Mouse (Mus musculus) midbrain, embryonic 15.5 days (tissue): ENCODE data around the gene Mbd6. TPM values are rescaled to one million over a fixed set of nuclear protein-coding genes. Genes with fewer than 3 reads are reported as not detected.
A peak's percentile ranks its signal among the peaks of the same experiment; 100 is the strongest.

ENCODE experiments used
- ATAC-seq: fragments of 200-750 bp; cut with Nextera tagmentation; replicated peaks from 2 replicates; pipeline ENCODE4 v1.8.0; 2017; ENCODE audit warnings: moderate TSS enrichment
- H3K27ac ChIP-seq: fragments of 300-500 bp; sonication (generic); 2 replicates; pipeline ENCODE4 v1.5.1; 2015; ENCODE audit warnings: mild to moderate bottlenecking, inconsistent platforms
- H3K27me3 ChIP-seq: fragments of 300-500 bp; sonication (generic); replicated peaks from 2 replicates; pipeline ENCODE4 v1.6.1; 2015; ENCODE audit warnings: inconsistent platforms
- H3K36me3 ChIP-seq: fragments of 300-500 bp; sonication (generic); replicated peaks from 2 replicates; pipeline ENCODE4 v1.6.1; 2015; ENCODE audit warnings: inconsistent platforms
- H3K4me1 ChIP-seq: fragments of 300-500 bp; sonication (generic); 2 replicates; pipeline ENCODE4 v1.6.1; 2015; ENCODE audit warnings: inconsistent platforms
- H3K4me2 ChIP-seq: fragments of 300-500 bp; sonication (generic); 2 replicates; pipeline ENCODE4 v1.6.1; 2015; ENCODE audit warnings: inconsistent platforms, mild to moderate bottlenecking, moderate library complexity
- H3K4me3 ChIP-seq: fragments of 300-500 bp; sonication (generic); 2 replicates; pipeline ENCODE4 v1.5.1; 2015; ENCODE audit warnings: mild to moderate bottlenecking, inconsistent platforms
- H3K9ac ChIP-seq: fragments of 300-500 bp; sonication (generic); 2 replicates; pipeline ENCODE4 v1.6.1; 2015; ENCODE audit warnings: mild to moderate bottlenecking, inconsistent platforms
- H3K9me3 ChIP-seq: fragments of 300-500 bp; sonication (generic); 2 replicates; pipeline ENCODE4 v1.6.1; 2016; ENCODE audit warnings: inconsistent platforms
- WGBS: fragments of 180-500 bp; shearing (Covaris S2); methylation state at CpG from one replicate; pipeline ENCODE4 v1.1.7; 2015; ENCODE audit warnings: mixed read lengths; 5-methylcytosine and 5-hydroxymethylcytosine counted together
- polyA plus RNA-seq: library from polyadenylated mRNA; unstranded; fragments of >200 nt; fragmentation: Nextera tagmentation; extraction: Ambion mirVana; gene quantifications from 2 replicates; pipeline ENCODE4 v1.2.1, GENCODE M21; 2015

The Mbd6 gene
- polyA plus RNA-seq, 1 experiment from 2014 or later = 18.8 TPM

GRCm38 (mm10) chr10:127284724-127285500, 3.9 kb downstream of the Mbd6 start:
- no peak overlapping the region for H3K4me3 ChIP-seq
- 72% methylated on average over 9 of the region's 11 CpGs for WGBS
- H3K4me2 ChIP-seq = no peak overlapping the region
- H3K9me3 ChIP-seq = no peaks in the 10 kb centered on the region
- peaks cover 34% of the 10 kb centered on the region for H3K36me3 ChIP-seq
- no peak overlapping the region for H3K27ac ChIP-seq
- H3K4me1 ChIP-seq = peaks cover 48% of the 10 kb centered on the region
- ATAC-seq = no peak
- no peak overlapping the region for H3K9ac ChIP-seq
- H3K27me3 ChIP-seq = no peaks in the 10 kb centered on the region

- H3K36me3 ChIP-seq = peaks cover 34% of the 10 kb centered on the region
- H3K4me3 ChIP-seq = no peak overlapping the region
- H3K27me3 ChIP-seq = no peaks in the 10 kb centered on the region
- H3K4me2 ChIP-seq = no peak overlapping the region
- H3K27ac ChIP-seq = no peak overlapping the region
- no peak overlapping the region for H3K9ac ChIP-seq
- no peak for ATAC-seq
- WGBS = 93% methylated on average over 7 of the region's 7 CpGs
- peaks cover 40% of the 10 kb centered on the region for H3K4me1 ChIP-seq
- no peaks in the 10 kb centered on the region for H3K9me3 ChIP-seq
Observed at GRCm38 (mm10) chr10:127284105-127284622, 4.7 kb downstream of the Mbd6 start.

GRCm38 (mm10) chr10:127282620-127283215, 6.1 kb downstream of the Mbd6 start:
- H3K9me3 ChIP-seq = no peaks in the 10 kb centered on the region
- H3K27ac ChIP-seq = no peak overlapping the region
- WGBS = 88% methylated on average over 13 of the region's 13 CpGs
- H3K4me3 ChIP-seq = no peak overlapping the region
- no peak overlapping the region for H3K9ac ChIP-seq
- peaks cover 42% of the 10 kb centered on the region for H3K36me3 ChIP-seq
- no peak for ATAC-seq
- no peak overlapping the region for H3K4me2 ChIP-seq
- H3K27me3 ChIP-seq = no peaks in the 10 kb centered on the region
- peaks cover 33% of the 10 kb centered on the region for H3K4me1 ChIP-seq

DNA sequence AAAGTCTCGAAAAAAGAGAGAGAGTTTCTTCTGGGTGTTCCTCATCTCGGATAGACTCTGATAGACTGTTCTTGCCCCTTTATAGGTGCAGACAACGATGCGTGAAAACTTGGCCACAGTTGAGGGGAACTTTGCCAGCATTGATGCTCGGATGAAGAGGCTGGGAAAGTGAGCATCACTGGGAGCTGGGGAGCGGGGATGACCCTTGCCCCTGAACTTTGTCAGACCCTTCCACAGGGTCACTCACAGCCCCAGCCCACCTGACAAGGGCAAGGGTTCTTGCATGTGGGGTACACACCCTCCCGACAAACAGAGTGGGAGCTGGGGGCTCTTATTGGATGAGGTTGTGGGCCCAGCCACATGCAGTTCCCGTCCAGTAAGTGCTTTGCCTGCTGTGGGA, 7.5 kb downstream of the Mbd6 start:
- WGBS = 87% methylated on average over 8 of the region's 8 CpGs
- Histone ChIP-seq H3K9ac (no peak overlapping the region), H3K27ac (no peak overlapping the region), H3K36me3 (peaks cover 55% of the 10 kb centered on the region), H3K4me1 (peaks cover 19% of the 10 kb centered on the region), H3K4me3 (no peak overlapping the region), H3K4me2 (no peak overlapping the region), H3K27me3 (no peaks in the 10 kb centered on the region), H3K9me3 (no peaks in the 10 kb centered on the region)
- ATAC-seq = no peak

GRCm38 (mm10) chr10:127279730-127280129, 9.1 kb downstream of the Mbd6 start:
- Histone ChIP-seq H3K27ac (no peak overlapping the region), H3K27me3 (no peaks in the 10 kb centered on the region), H3K4me2 (no peak overlapping the region), H3K4me1 (peaks cover 3% of the 10 kb centered on the region; the same call in 1 of the 2 replicates), H3K9ac (no peak overlapping the region), H3K9me3 (no peaks in the 10 kb centered on the region), H3K4me3 (no peak overlapping the region), H3K36me3 (peaks cover 68% of the 10 kb centered on the region)
- 91% methylated on average over 2 of the region's 2 CpGs for WGBS
- ATAC-seq = no peak

- Histone ChIP-seq H3K27ac (no peak overlapping the region), H3K4me3 (no peak overlapping the region), H3K36me3 (peaks cover 39% of the 10 kb centered on the region), H3K4me2 (no peak overlapping the region), H3K9me3 (no peaks in the 10 kb centered on the region), H3K9ac (no peak overlapping the region), H3K27me3 (no peaks in the 10 kb centered on the region), H3K4me1 (peaks cover 6% of the 10 kb centered on the region)
- ATAC-seq = no peak
- 91% methylated on average over 11 of the region's 11 CpGs for WGBS
Observed at GRCm38 (mm10) chr10:127274261-127275022, 14.4 kb downstream of the Mbd6 start.

GRCm38 (mm10) chr10:127272371-127272770, 16.4 kb downstream of the Mbd6 start:
- H3K27ac ChIP-seq = no peak overlapping the region
- ATAC-seq = no peak
- 85% methylated on average over 5 of the region's 5 CpGs for WGBS
- no peaks in the 10 kb centered on the region for H3K27me3 ChIP-seq
- H3K4me3 ChIP-seq = no peak overlapping the region
- H3K9me3 ChIP-seq = no peaks in the 10 kb centered on the region
- H3K36me3 ChIP-seq = peaks cover 28% of the 10 kb centered on the region
- H3K4me1 ChIP-seq = peaks cover 27% of the 10 kb centered on the region
- H3K4me2 ChIP-seq = no peak overlapping the region
- H3K9ac ChIP-seq = no peak overlapping the region

DNA sequence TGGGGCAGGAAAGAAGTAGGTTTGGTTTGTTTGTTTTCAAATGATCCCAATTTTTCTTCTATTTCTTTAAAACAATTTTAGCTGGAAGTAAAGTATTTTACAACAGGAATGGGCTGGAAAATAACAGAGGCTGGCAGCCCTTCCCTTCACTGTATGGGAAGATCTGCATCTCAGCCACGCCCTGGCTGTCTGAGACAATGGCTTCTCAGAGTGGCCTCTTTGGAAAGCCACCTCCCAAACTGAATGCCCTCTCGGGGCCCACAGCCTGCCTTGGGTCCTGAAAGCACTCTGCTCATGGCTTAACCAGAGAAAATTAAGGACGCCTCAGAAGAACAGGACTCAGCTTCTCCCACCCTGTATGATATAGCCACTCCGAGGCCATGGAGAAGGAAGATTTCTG, 18.9 kb downstream of the Mbd6 start:
- no peaks in the 10 kb centered on the region for H3K9me3 ChIP-seq
- H3K27ac ChIP-seq = no peak overlapping the region
- WGBS = 73% methylated on average over 4 of the region's 4 CpGs
- peaks cover 32% of the 10 kb centered on the region for H3K4me1 ChIP-seq
- peak overlapping the region; percentile 25; the same call in 1 of the 2 replicates for H3K9ac ChIP-seq
- no peak overlapping the region for H3K4me3 ChIP-seq
- H3K4me2 ChIP-seq = no peak overlapping the region
- H3K27me3 ChIP-seq = no peaks in the 10 kb centered on the region
- peaks cover 6% of the 10 kb centered on the region; the same call in 1 of the 2 replicates for H3K36me3 ChIP-seq
- no peak for ATAC-seq

DNA sequence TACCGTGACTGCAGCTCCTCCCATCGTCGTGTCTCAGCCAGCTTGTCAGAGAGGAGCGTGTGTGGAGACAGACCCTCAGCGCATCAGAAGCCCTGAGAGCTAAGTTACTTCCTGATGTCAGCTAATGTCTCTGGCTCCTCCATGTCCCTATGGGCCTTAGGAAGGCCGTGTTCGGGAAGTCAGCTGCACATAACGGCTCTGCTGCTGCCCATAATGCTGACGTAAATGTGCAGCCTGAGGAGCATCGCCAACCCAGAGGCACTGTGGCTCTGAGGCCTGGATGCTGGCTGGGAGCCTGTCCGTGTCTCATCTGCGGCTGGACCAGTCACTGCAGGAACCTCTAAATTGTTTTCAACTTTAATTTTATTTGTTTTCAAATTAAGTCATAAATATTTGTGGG, 19.8 kb downstream of the Mbd6 start:
- Histone ChIP-seq H3K9me3 (no peaks in the 10 kb centered on the region), H3K9ac (no peak overlapping the region), H3K4me1 (peaks cover 32% of the 10 kb centered on the region), H3K36me3 (peaks cover 6% of the 10 kb centered on the region; the same call in 1 of the 2 replicates), H3K4me3 (no peak overlapping the region), H3K4me2 (no peak overlapping the region), H3K27me3 (no peaks in the 10 kb centered on the region), H3K27ac (no peak overlapping the region)
- no peak for ATAC-seq
- WGBS = 75% methylated on average over 12 of the region's 12 CpGs

DNA sequence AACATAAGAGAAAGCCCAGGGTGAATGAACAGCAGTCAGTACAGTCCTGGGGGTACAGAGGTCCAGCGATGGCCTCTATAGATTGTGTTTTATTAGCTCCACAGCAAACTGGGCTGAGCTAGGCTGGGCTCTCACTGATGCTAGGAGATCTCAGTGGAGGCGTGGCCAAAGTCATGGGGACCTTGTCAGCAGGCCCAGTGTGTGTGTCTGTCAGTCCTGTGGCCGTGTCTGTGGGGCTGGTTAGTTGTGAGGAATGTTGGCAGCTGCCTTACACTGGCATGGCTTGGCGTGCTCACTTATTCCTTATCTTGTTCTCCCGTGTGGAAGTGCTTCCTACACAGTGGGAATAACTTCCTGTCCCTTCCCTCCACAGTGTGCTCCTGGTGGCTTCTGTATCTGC, 20.4 kb downstream of the Mbd6 start:
- no peak overlapping the region for H3K27ac ChIP-seq

GRCm38 (mm10) chr10:127267318-127267717, 21.5 kb downstream of the Mbd6 start:
- Histone ChIP-seq H3K4me1 (peaks cover 38% of the 10 kb centered on the region), H3K27ac (peak overlapping the region; percentile 93; the same call in 1 of the 2 replicates), H3K9me3 (no peaks in the 10 kb centered on the region), H3K4me3 (peak overlapping the region; percentile 92), H3K36me3 (peaks cover 6% of the 10 kb centered on the region; the same call in 1 of the 2 replicates), H3K9ac (peak overlapping the region; percentile 100), H3K4me2 (peak overlapping the region; percentile 63), H3K27me3 (no peaks in the 10 kb centered on the region)
- no peak for ATAC-seq
- 69% methylated on average over 5 of the region's 5 CpGs for WGBS

More for the DNA sequence above, 20.4 kb downstream of the Mbd6 start:
- no peak for ATAC-seq
- Histone ChIP-seq H3K9me3 (no peaks in the 10 kb centered on the region), H3K36me3 (peaks cover 6% of the 10 kb centered on the region; the same call in 1 of the 2 replicates), H3K9ac (0 out of 2 replicates have a peak overlapping the region, but pooled peaks have one; percentile 4), H3K27me3 (no peaks in the 10 kb centered on the region), H3K4me2 (no peak overlapping the region; the same call in 1 of the 2 replicates), H3K4me3 (no peak overlapping the region), H3K4me1 (peaks cover 35% of the 10 kb centered on the region)
- WGBS = 83% methylated on average over 5 of the region's 5 CpGs
